Mouse (Mus musculus): ENCODE results near the gene Abl1.

- TF ChIP-seq SRF (IDR thresholded peaks at IDR 0.05; ENCODE audit: control insufficient read depth, insufficient read length, low read depth): no peak
- no peak for TF ChIP-seq MAX (IDR thresholded peaks at IDR 0.05; ENCODE audit: low read depth)
- no peak for TF ChIP-seq POLR2A (IDR thresholded peaks at IDR 0.05; ENCODE audit: insufficient read length, low read depth)
- no peak for TF ChIP-seq E2F4 (IDR thresholded peaks at IDR 0.05; ENCODE audit: insufficient read depth)
- TF ChIP-seq USF1 (IDR thresholded peaks at IDR 0.05; ENCODE audit: low read depth): no peak
- no peak for TF ChIP-seq MYOD1 (IDR thresholded peaks at IDR 0.05; ENCODE audit: control insufficient read depth in 1 of 3, insufficient read length in 2 of 3, low read depth in 2 of 3)
- no peak for TF ChIP-seq TCF12 (IDR thresholded peaks at IDR 0.05; ENCODE audit: insufficient read depth, poor library complexity, severe bottlenecking)
These were observed 27.8 kb downstream of the Abl1 start for GRCm38 (mm10) chr2:31715985-31716384.
